Mouse (Mus musculus) heart, postnatal 0 days (tissue): ENCODE data around the gene Nfyb. TPM values are rescaled to one million over a fixed set of nuclear protein-coding genes. Genes with fewer than 3 reads are reported as not detected.
A peak's percentile ranks its signal among the peaks of the same experiment; 100 is the strongest.

Experiments used
- ATAC-seq: fragments of 200-750 bp; cut with Nextera tagmentation; 2 replicates; pipeline ENCODE4 v1.8.0; 2017; ENCODE audit warnings: low read depth, moderate number of reproducible peaks, moderate library complexity; ENCODE audit not compliant: insufficient read depth
- DNase-seq: peaks from one replicate; pipeline ENCODE4 v3.0.0-alpha.2; 2016; ENCODE audit warnings: low spot score
- H3K27ac ChIP-seq: fragments of 300-500 bp; sonication (generic); 2 replicates; pipeline ENCODE4 v1.5.1; 2014; ENCODE audit warnings: low read depth, mild to moderate bottlenecking
- H3K27me3 ChIP-seq: fragments of 300-500 bp; sonication (generic); 2 replicates; pipeline ENCODE4 v1.6.1; 2014; ENCODE audit warnings: low read length, mixed read lengths; ENCODE audit not compliant: control insufficient read depth, insufficient read depth
- H3K36me3 ChIP-seq: fragments of 300-500 bp; sonication (generic); replicated peaks from 2 replicates; pipeline ENCODE4 v1.6.1; 2014; ENCODE audit warnings: low read length, mixed read lengths; ENCODE audit not compliant: control insufficient read depth, insufficient read depth
- H3K4me1 ChIP-seq: fragments of 300-500 bp; sonication (generic); 2 replicates; pipeline ENCODE4 v1.6.1; 2014; ENCODE audit warnings: antibody characterized with exemption; ENCODE audit not compliant: control insufficient read depth, insufficient read depth
- H3K4me2 ChIP-seq: fragments of 300-500 bp; sonication (generic); 2 replicates; pipeline ENCODE4 v1.6.1; 2014; ENCODE audit warnings: low read depth, mild to moderate bottlenecking, low read length, moderate library complexity
- H3K4me3 ChIP-seq: fragments of 300-500 bp; sonication (generic); 2 replicates; pipeline ENCODE4 v1.5.1; 2014; ENCODE audit warnings: low read depth, low read length
- H3K9ac ChIP-seq: fragments of 300-500 bp; sonication (generic); replicated peaks from 2 replicates; pipeline ENCODE4 v1.6.1; 2014; ENCODE audit warnings: low read depth, low read length, mixed read lengths
- H3K9me3 ChIP-seq: fragments of 300-500 bp; sonication (generic); replicated peaks from 2 replicates; pipeline ENCODE4 v1.6.1; 2016; ENCODE audit warnings: low read length; ENCODE audit not compliant: control insufficient read depth
- CTCF ChIP-seq: IDR thresholded peaks from 2 replicates; pipeline ENCODE4 v1.5.1; 2016; ENCODE audit warnings: antibody characterized with exemption, control low read depth, low read depth
- EP300 ChIP-seq: IDR thresholded peaks from 2 replicates; pipeline ENCODE4 v1.6.1; 2016; ENCODE audit warnings: antibody characterized with exemption, low read depth
- WGBS: fragments of 180-500 bp; shearing (Covaris S2); extraction: QIAGEN DNeasy Blood & Tissue Kit; methylation state at CpG from one replicate; pipeline ENCODE4 v1.1.7; 2014; 5-methylcytosine and 5-hydroxymethylcytosine counted together
- polyA plus RNA-seq: library from polyadenylated mRNA; unstranded; fragments of >200 nt; fragmentation: Nextera tagmentation; extraction: Ambion mirVana; gene quantifications from 2 replicates; pipeline ENCODE4 v1.2.1, GENCODE M21; 2015
- total RNA-seq: library from RNA; depleted of rRNA; stranded (reverse); fragments of >200 nt; gene quantifications from 2 replicates; pipeline ENCODE4 v1.2.3, GENCODE M21; 2014; ENCODE audit warnings: low replicate concordance; rRNA removed

Gene Nfyb
- total and polyA plus RNA-seq, 2 experiments from 2014 or later = 14.4 to 18.0 TPM

DNA sequence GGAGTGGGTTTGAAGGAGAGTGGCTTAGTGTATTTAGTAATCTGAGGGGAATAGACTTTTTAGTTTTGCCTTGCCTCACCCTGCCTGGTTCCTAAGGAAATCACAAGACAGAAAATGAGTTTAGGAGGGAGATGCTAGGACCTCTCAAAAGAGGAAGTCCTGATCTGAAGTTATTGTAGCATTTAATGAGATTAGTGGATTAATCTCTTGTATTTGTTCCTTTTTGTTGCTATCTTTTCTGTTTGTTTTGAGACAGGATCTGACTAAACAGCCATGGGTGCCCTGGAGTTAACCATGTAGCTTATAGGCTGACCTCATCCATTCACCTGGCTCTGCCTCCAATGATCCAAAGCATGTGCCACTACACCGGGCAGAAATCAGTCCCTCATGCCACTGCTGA, 21.4 kb downstream of the Nfyb start:
- no peak for ATAC-seq
- Histone ChIP-seq H3K9me3 (no peaks in the 10 kb centered on the region), H3K27me3 (no peaks in the 10 kb centered on the region), H3K36me3 (peaks cover 71% of the 10 kb centered on the region), H3K9ac (no peak overlapping the region), H3K4me2 (no peak overlapping the region), H3K4me1 (no peaks in the 10 kb centered on the region), H3K27ac (no peak overlapping the region), H3K4me3 (no peak overlapping the region)
- no peak for DNase-seq
- 72% methylated on average over 1 of the region's 1 CpGs for WGBS
- TF ChIP-seq EP300 (no peak), CTCF (no peak)

DNA sequence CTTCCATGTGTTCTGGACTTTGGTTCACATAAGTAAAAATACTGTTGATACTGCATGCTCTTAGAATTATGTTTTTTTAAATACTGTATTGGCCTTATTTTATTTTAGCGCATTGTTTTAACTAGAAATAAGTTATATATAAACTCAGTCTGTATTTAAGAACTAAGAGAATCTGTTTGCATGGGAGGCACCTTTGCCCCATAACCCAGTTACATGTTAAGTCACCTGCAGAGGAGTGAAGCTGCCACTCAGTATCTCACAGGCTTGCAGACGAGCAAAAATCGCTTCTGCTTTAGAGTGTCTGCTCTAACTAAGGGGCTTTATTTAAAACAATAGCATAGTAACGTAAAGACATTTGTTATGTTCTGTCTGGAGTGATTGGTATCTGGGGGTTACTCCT, 22.1 kb downstream of the Nfyb start:
- Histone ChIP-seq H3K27me3 (no peaks in the 10 kb centered on the region), H3K27ac (no peak overlapping the region), H3K4me2 (no peak overlapping the region), H3K9ac (no peak overlapping the region), H3K9me3 (no peaks in the 10 kb centered on the region), H3K4me3 (no peak overlapping the region), H3K4me1 (no peaks in the 10 kb centered on the region), H3K36me3 (peaks cover 64% of the 10 kb centered on the region)
- no peak for DNase-seq
- WGBS = 90% methylated on average over 4 of the region's 4 CpGs
- TF ChIP-seq EP300 (no peak), CTCF (no peak)
- no peak for ATAC-seq

DNA sequence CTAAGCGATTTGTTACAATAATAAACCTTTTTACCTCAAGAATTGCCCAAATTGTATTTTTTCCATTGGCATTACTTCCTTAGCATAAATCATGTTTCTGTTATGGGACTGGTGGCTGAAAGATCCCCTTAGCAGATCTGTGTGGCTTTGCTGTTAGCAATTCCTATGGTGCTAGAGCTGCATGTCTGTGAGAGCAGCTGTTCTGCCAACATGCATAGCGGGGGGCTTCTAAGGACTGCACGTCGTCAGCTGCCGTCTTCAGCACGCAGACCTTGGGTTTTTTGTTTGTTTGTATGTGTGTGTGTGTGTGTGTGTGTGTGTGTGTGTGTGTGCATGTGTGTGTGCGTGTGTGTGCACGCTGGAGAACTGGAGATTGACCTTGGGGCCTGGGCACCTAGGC, 22.6 kb downstream of the Nfyb start:
- Histone ChIP-seq H3K36me3 (peaks cover 59% of the 10 kb centered on the region), H3K27ac (no peak overlapping the region), H3K4me3 (no peak overlapping the region), H3K4me2 (no peak overlapping the region), H3K9me3 (no peaks in the 10 kb centered on the region), H3K27me3 (no peaks in the 10 kb centered on the region), H3K4me1 (no peaks in the 10 kb centered on the region), H3K9ac (no peak overlapping the region)
- DNase-seq (no peak), ATAC-seq (no peak)
- 85% methylated on average over 8 of the region's 8 CpGs for WGBS
- TF ChIP-seq EP300 (no peak), CTCF (no peak)

DNA sequence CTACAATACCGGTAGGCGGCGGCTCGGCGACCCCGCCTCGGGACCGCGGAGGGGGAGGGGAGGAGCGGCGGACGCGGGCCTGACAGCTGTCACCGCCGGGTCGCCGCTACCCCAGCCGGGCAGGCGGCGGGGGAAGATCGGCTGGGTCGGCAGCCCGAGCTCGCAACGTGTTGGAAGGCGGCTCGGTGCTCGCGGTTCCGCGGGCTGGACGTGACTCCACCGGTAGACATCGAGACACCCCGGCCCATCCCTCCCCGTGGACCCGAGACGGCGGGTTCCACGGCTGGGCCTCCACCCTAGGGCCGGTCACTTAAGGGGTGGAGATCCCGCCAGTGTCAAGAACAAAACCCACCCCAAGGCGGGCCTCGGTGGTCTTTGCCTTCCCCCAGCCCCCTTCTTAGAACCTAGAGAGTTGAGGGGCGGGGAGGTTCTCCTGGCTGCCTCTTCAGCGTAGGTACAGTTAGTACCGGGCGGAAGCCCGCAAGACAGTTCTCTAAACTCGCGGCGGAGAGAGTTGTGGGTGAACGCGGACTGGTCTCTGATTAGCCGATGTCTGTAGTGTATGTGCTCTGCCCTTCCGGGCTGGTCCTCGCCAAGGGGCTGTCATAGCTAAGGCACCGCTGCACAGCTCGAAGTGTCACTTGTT, 64.5 kb downstream of the Nfyb start:
- peak overlapping the region; percentile 97 for H3K4me3 ChIP-seq
- ATAC-seq (peak; percentile 64), DNase-seq (peak; percentile 16)
- peaks cover 16% of the 10 kb centered on the region; the same call in 1 of the 2 replicates for H3K4me1 ChIP-seq
- WGBS = under 1% methylated on average over 47 of the region's 59 CpGs
- H3K36me3 ChIP-seq = peaks cover 17% of the 10 kb centered on the region
- no peaks in the 10 kb centered on the region for H3K9me3 ChIP-seq
- peak overlapping the region; percentile 79 for H3K9ac ChIP-seq
- no peaks in the 10 kb centered on the region for H3K27me3 ChIP-seq
- H3K4me2 ChIP-seq = peak overlapping the region; percentile 96
- no peak for TF ChIP-seq EP300
- TF ChIP-seq CTCF = no peak
- H3K27ac ChIP-seq = peak overlapping the region; percentile 58

DNA sequence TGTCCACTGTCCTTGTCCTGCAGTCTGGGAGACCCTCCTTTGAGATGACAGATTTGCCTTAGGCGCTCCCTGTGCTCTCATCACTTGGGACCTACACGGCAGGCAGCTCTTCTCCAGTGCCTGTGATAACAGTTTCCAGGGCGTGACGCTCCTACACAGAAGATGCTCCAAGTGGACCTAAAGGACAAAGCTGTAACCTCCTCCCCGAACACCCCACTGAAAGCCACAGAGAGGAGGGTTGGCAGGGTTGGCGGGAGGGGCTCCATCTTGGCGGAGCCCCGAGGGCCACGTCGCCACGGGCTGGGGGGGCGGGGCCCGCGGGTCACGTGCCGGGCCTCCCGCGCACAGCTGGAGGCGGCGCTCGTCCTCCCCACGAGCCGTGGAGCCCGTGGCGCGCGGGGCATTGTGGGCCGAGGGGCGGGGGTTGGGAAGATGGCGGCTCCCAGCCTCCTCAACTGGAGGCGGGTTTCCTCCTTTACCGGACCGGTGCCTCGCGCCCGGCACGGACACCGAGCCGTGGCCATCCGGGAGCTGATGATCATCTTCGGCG, 65.2 kb downstream of the Nfyb start:
- Histone ChIP-seq H3K4me3 (peak overlapping the region; percentile 97), H3K27me3 (no peaks in the 10 kb centered on the region), H3K9me3 (no peaks in the 10 kb centered on the region), H3K4me1 (peaks cover 16% of the 10 kb centered on the region; the same call in 1 of the 2 replicates), H3K9ac (peak overlapping the region; percentile 79), H3K4me2 (peak overlapping the region; percentile 96), H3K36me3 (peaks cover 14% of the 10 kb centered on the region), H3K27ac (peak overlapping the region; percentile 58)
- no peak for TF ChIP-seq CTCF
- TF ChIP-seq EP300 = no peak
- peak; percentile 95 for ATAC-seq
- DNase-seq = peak; percentile 78
- under 1% methylated on average over 42 of the region's 42 CpGs for WGBS

Other genes with a start within 250 kb of the Nfyb start
- 19.7 and 35.0 TPM in 2 replicates for gene 1190007I07Rik, start 140.9 kb downstream of the Nfyb start, total RNA-seq
- gene 1190007I07Rik, start 140.9 kb downstream of the Nfyb start, polyA plus RNA-seq = 49.9 and 53.1 TPM in 2 replicates
- 37.5 and 43.0 TPM in 2 replicates for gene Tdg, start 134.3 kb downstream of the Nfyb start, total RNA-seq
- gene Tdg, start 134.3 kb downstream of the Nfyb start, polyA plus RNA-seq = 37.1 and 40.9 TPM in 2 replicates
- gene Glt8d2, start 73.5 kb downstream of the Nfyb start, total RNA-seq = 6.6 and 9.5 TPM in 2 replicates
- 2.8 TPM in 2 replicates for gene Glt8d2, start 73.5 kb downstream of the Nfyb start, polyA plus RNA-seq
- gene Hcfc2, start 68.0 kb downstream of the Nfyb start, total RNA-seq = 18.9 and 30.5 TPM in 2 replicates
- gene Hcfc2, start 68.0 kb downstream of the Nfyb start, polyA plus RNA-seq = 30.6 and 34.3 TPM in 2 replicates
- 35.0 and 53.5 TPM in 2 replicates for gene Txnrd1, start 69.8 kb upstream of the Nfyb start, total RNA-seq
- gene Txnrd1, start 69.8 kb upstream of the Nfyb start, polyA plus RNA-seq = 28.0 and 30.4 TPM in 2 replicates
- not detected in 2 replicates for gene Eid3, start 102.5 kb upstream of the Nfyb start, total RNA-seq
- gene Eid3, start 102.5 kb upstream of the Nfyb start, polyA plus RNA-seq = 0.08 and 0.11 TPM in 2 replicates
- gene Chst11, start 221.4 kb upstream of the Nfyb start, total RNA-seq = 6.6 and 8.9 TPM in 2 replicates
- gene Chst11, start 221.4 kb upstream of the Nfyb start, polyA plus RNA-seq = 0.57 and 0.70 TPM in 2 replicates